Mouse (Mus musculus): Measurements from ENCODE around the gene Pzp.

GRCm38 (mm10) chr6:128460321-128460720 is 66.2 kb downstream of the Pzp start:
- TF ChIP-seq POLR2A (IDR thresholded peaks at IDR 0.05; ENCODE audit: insufficient read depth, low read depth, low read length): no peak
- no peak for TF ChIP-seq EP300 (IDR thresholded peaks at IDR 0.05; ENCODE audit: insufficient read depth, low read depth, low read length)
